Mouse (Mus musculus): ENCODE results near the gene Lin28a. TPM values are rescaled to one million over a fixed set of nuclear protein-coding genes. Genes with fewer than 3 reads are reported as not detected.

Lin28a gene
- polyA plus RNA-seq, 1 experiment: 0.16 TPM

GRCm38 (mm10) chr4:134006845-134007244, 11.8 kb downstream of the Lin28a start:
- Histone ChIP-seq H3K27me3 (ENCODE audit: control insufficient read depth, insufficient read depth, insufficient read length) (peaks cover 45% of the 10 kb centered on the region), H3K4me3 (no peak overlapping the region), H3K36me3 (ENCODE audit: control insufficient read depth, insufficient read depth) (no peaks in the 10 kb centered on the region), H3K4me2 (ENCODE audit: low read depth) (no peak overlapping the region), H3ac (ENCODE audit: control insufficient read depth, insufficient read length) (no peak overlapping the region), H3K79me2 (ENCODE audit: control insufficient read depth, insufficient read depth) (no peaks in the 10 kb centered on the region)
- no peak for TF ChIP-seq TCF12 (IDR thresholded peaks at IDR 0.05; ENCODE audit: insufficient read depth, poor library complexity, severe bottlenecking)
- no peak for TF ChIP-seq MYOG (IDR thresholded peaks at IDR 0.05; ENCODE audit: control insufficient read depth in 1 of 3, insufficient read depth in 1 of 3, insufficient read length in 2 of 3, low read depth in 2 of 3)
- no peak for TF ChIP-seq MAX (IDR thresholded peaks at IDR 0.05; ENCODE audit: low read depth)
- no peak for TF ChIP-seq REST (IDR thresholded peaks at IDR 0.05; ENCODE audit: insufficient read depth, insufficient read length)
- no peak for TF ChIP-seq USF1 (IDR thresholded peaks at IDR 0.05; ENCODE audit: low read depth)

GRCm38 (mm10) chr4:134005581-134006358, 12.9 kb downstream of the Lin28a start:
- TF ChIP-seq SRF (IDR thresholded peaks at IDR 0.05; ENCODE audit: control insufficient read depth, insufficient read length, low read depth) (no peak), E2F4 (IDR thresholded peaks at IDR 0.05; ENCODE audit: insufficient read depth) (no peak), USF1 (IDR thresholded peaks at IDR 0.05; ENCODE audit: low read depth) (no peak), MYOD1 (IDR thresholded peaks at IDR 0.05; ENCODE audit: control insufficient read depth in 1 of 3, insufficient read length in 2 of 3, low read depth in 2 of 3) (no peak), POLR2AphosphoS2 (IDR thresholded peaks at IDR 0.05; ENCODE audit: insufficient read length, low read depth) (no peak), MAX (IDR thresholded peaks at IDR 0.05; ENCODE audit: low read depth) (no peak), MYOG (IDR thresholded peaks at IDR 0.05; ENCODE audit: control insufficient read depth in 1 of 3, insufficient read depth in 1 of 3, insufficient read length in 2 of 3, low read depth in 2 of 3) (no peak), TCF3 (IDR thresholded peaks at IDR 0.05; ENCODE audit: insufficient read length, low read depth) (no peak), CEBPB (IDR thresholded peaks at IDR 0.05; ENCODE audit: insufficient read depth, poor library complexity, severe bottlenecking) (no peak), POLR2A (IDR thresholded peaks at IDR 0.05; ENCODE audit: insufficient read length, low read depth) (no peak), REST (IDR thresholded peaks at IDR 0.05; ENCODE audit: insufficient read depth, insufficient read length) (no peak), TCF12 (IDR thresholded peaks at IDR 0.05; ENCODE audit: insufficient read depth, poor library complexity, severe bottlenecking) (no peak)

GRCm38 (mm10) chr4:134002903-134003302, 15.7 kb downstream of the Lin28a start:
- Histone ChIP-seq H3K27me3 (ENCODE audit: control insufficient read depth, insufficient read depth, insufficient read length) (peaks cover 26% of the 10 kb centered on the region), H3K4me3 (no peak overlapping the region), H3K36me3 (ENCODE audit: control insufficient read depth, insufficient read depth) (no peaks in the 10 kb centered on the region), H3ac (ENCODE audit: control insufficient read depth, insufficient read length) (no peak overlapping the region), H3K4me2 (ENCODE audit: low read depth) (no peak overlapping the region), H3K79me2 (ENCODE audit: control insufficient read depth, insufficient read depth) (peaks cover 14% of the 10 kb centered on the region)
- TF ChIP-seq REST (IDR thresholded peaks at IDR 0.05; ENCODE audit: insufficient read depth, insufficient read length): no peak
- no peak for TF ChIP-seq MYOD1 (IDR thresholded peaks at IDR 0.05; ENCODE audit: control insufficient read depth in 1 of 3, insufficient read length in 2 of 3, low read depth in 2 of 3)
- no peak for TF ChIP-seq POLR2A (IDR thresholded peaks at IDR 0.05; ENCODE audit: insufficient read length, low read depth)

More at GRCm38 (mm10) chr4:134005581-134006358, 12.9 kb downstream of the Lin28a start:
- H3K4me3 ChIP-seq: no peak overlapping the region
- H3K27me3 ChIP-seq (ENCODE audit: control insufficient read depth, insufficient read depth, insufficient read length): peaks cover 40% of the 10 kb centered on the region
- no peak overlapping the region for H3ac ChIP-seq (ENCODE audit: control insufficient read depth, insufficient read length)
- no peaks in the 10 kb centered on the region for H3K36me3 ChIP-seq (ENCODE audit: control insufficient read depth, insufficient read depth)
- H3K79me2 ChIP-seq (ENCODE audit: control insufficient read depth, insufficient read depth): no peaks in the 10 kb centered on the region
- H3K4me2 ChIP-seq (ENCODE audit: low read depth): no peak overlapping the region

- Histone ChIP-seq H3K36me3 (ENCODE audit: control insufficient read depth, insufficient read depth) (no peaks in the 10 kb centered on the region), H3K27me3 (ENCODE audit: control insufficient read depth, insufficient read depth, insufficient read length) (peaks cover 21% of the 10 kb centered on the region), H3K79me2 (ENCODE audit: control insufficient read depth, insufficient read depth) (peaks cover 14% of the 10 kb centered on the region), H3ac (ENCODE audit: control insufficient read depth, insufficient read length) (no peak overlapping the region), H3K4me2 (ENCODE audit: low read depth) (no peak overlapping the region), H3K4me3 (no peak overlapping the region)
- TF ChIP-seq MYOD1 (IDR thresholded peaks at IDR 0.05; ENCODE audit: control insufficient read depth in 1 of 3, insufficient read length in 2 of 3, low read depth in 2 of 3) (no peak), MYOG (IDR thresholded peaks at IDR 0.05; ENCODE audit: control insufficient read depth in 1 of 3, insufficient read depth in 1 of 3, insufficient read length in 2 of 3, low read depth in 2 of 3) (no peak), USF1 (IDR thresholded peaks at IDR 0.05; ENCODE audit: low read depth) (no peak), POLR2A (IDR thresholded peaks at IDR 0.05; ENCODE audit: insufficient read length, low read depth) (no peak), TCF3 (IDR thresholded peaks at IDR 0.05; ENCODE audit: insufficient read length, low read depth) (no peak), CEBPB (IDR thresholded peaks at IDR 0.05; ENCODE audit: insufficient read depth, poor library complexity, severe bottlenecking) (no peak), REST (IDR thresholded peaks at IDR 0.05; ENCODE audit: insufficient read depth, insufficient read length) (no peak), TCF12 (IDR thresholded peaks at IDR 0.05; ENCODE audit: insufficient read depth, poor library complexity, severe bottlenecking) (no peak), MAX (IDR thresholded peaks at IDR 0.05; ENCODE audit: low read depth) (no peak), SRF (IDR thresholded peaks at IDR 0.05; ENCODE audit: control insufficient read depth, insufficient read length, low read depth) (no peak), E2F4 (IDR thresholded peaks at IDR 0.05; ENCODE audit: insufficient read depth) (no peak), POLR2AphosphoS2 (IDR thresholded peaks at IDR 0.05; ENCODE audit: insufficient read length, low read depth) (no peak)
Measured at GRCm38 (mm10) chr4:134002246-134002645, 16.4 kb downstream of the Lin28a start.

- Histone ChIP-seq H3K4me2 (ENCODE audit: low read depth) (no peak overlapping the region), H3K4me3 (no peak overlapping the region), H3K27me3 (ENCODE audit: control insufficient read depth, insufficient read depth, insufficient read length) (peaks cover 21% of the 10 kb centered on the region), H3K79me2 (ENCODE audit: control insufficient read depth, insufficient read depth) (peaks cover 14% of the 10 kb centered on the region), H3K36me3 (ENCODE audit: control insufficient read depth, insufficient read depth) (no peaks in the 10 kb centered on the region), H3ac (ENCODE audit: control insufficient read depth, insufficient read length) (no peak overlapping the region)
- TF ChIP-seq SRF (IDR thresholded peaks at IDR 0.05; ENCODE audit: control insufficient read depth, insufficient read length, low read depth) (no peak), TCF3 (IDR thresholded peaks at IDR 0.05; ENCODE audit: insufficient read length, low read depth) (no peak), USF1 (IDR thresholded peaks at IDR 0.05; ENCODE audit: low read depth) (no peak)
Measured at GRCm38 (mm10) chr4:134001710-134002109, 16.9 kb downstream of the Lin28a start.

Data from myocyte (in vitro differentiated cells).